Mouse (Mus musculus): Measurements from ENCODE around the gene Scn4b.

The Scn4b gene

GRCm38 (mm10) chr9:45126941-45127340 lies 11.3 kb upstream of the Scn4b start:
- no peak for DNase-seq

- no peak for DNase-seq
These were observed 8.1 kb upstream of the Scn4b start for GRCm38 (mm10) chr9:45130119-45130518.

- peak; percentile 76 for DNase-seq
These were observed 4.5 kb upstream of the Scn4b start for GRCm38 (mm10) chr9:45133484-45134310.

- DNase-seq: no peak
These were observed 1.6 kb upstream of the Scn4b start for GRCm38 (mm10) chr9:45136442-45137169.

- DNase-seq: no peak
These were observed 887 bp downstream of the Scn4b start for GRCm38 (mm10) chr9:45139082-45139481.

- DNase-seq: no peak
These were observed 2.8 kb downstream of the Scn4b start for GRCm38 (mm10) chr9:45140945-45141344.

GRCm38 (mm10) chr9:45142686-45143085 lies 4.5 kb downstream of the Scn4b start:
- no peak for DNase-seq

- DNase-seq: peak; percentile 7
These were observed 7.5 kb downstream of the Scn4b start for GRCm38 (mm10) chr9:45145533-45146266.

- DNase-seq: peak; percentile 71
These were observed 8.0 kb downstream of the Scn4b start for GRCm38 (mm10) chr9:45146267-45146597.

- DNase-seq: no peak
These were observed 12.7 kb downstream of the Scn4b start for GRCm38 (mm10) chr9:45150933-45151332.

GRCm38 (mm10) chr9:45153361-45153760 lies 15.2 kb downstream of the Scn4b start:
- no peak for DNase-seq

GRCm38 (mm10) chr9:45167903-45168302 lies 29.7 kb downstream of the Scn4b start:
- no peak for DNase-seq

- no peak for DNase-seq
These were observed 32.0 kb downstream of the Scn4b start for GRCm38 (mm10) chr9:45170150-45170549.

GRCm38 (mm10) chr9:45171073-45171610 lies 32.9 kb downstream of the Scn4b start:
- DNase-seq: no peak

GRCm38 (mm10) chr9:45173475-45173874 lies 35.3 kb downstream of the Scn4b start:
- no peak for DNase-seq

GRCm38 (mm10) chr9:45179282-45179681 lies 41.1 kb downstream of the Scn4b start:
- no peak for DNase-seq

GRCm38 (mm10) chr9:45181770-45182169 lies 43.6 kb downstream of the Scn4b start, which contains the start of gene BC049352:
Gene BC049352, plus strand, starts transcription at chr9:45182007.
- DNase-seq: peak; percentile 18

GRCm38 (mm10) chr9:45182521-45182920 lies 44.3 kb downstream of the Scn4b start:
- DNase-seq: no peak

- no peak for DNase-seq
These were observed 45.1 kb downstream of the Scn4b start for GRCm38 (mm10) chr9:45183266-45183665.

- DNase-seq: no peak
These were observed 47.1 kb downstream of the Scn4b start for GRCm38 (mm10) chr9:45185250-45185649.

GRCm38 (mm10) chr9:45188570-45189563 lies 50.7 kb downstream of the Scn4b start:
- DNase-seq: no peak

- no peak for DNase-seq
These were observed 51.5 kb downstream of the Scn4b start for GRCm38 (mm10) chr9:45189661-45190174.

All from lung, postnatal 36 days (tissue).